Mouse (Mus musculus) forebrain, postnatal 0 days (tissue): ENCODE measurements around the gene Car10. TPM values are rescaled to one million over a fixed set of nuclear protein-coding genes. Genes with fewer than 3 reads are reported as not detected.

ENCODE experiments used
- ATAC-seq: fragments of 200-750 bp; cut with Nextera tagmentation; 2 replicates; pipeline ENCODE4 v1.8.0; 2017; ENCODE audit warnings: mild to moderate bottlenecking, moderate library complexity
- DNase-seq: peaks from one replicate; pipeline ENCODE4 v3.0.0-alpha.2; 2015
- H3K27ac ChIP-seq: fragments of 300-500 bp; sonication (generic); 2 replicates; pipeline ENCODE4 v1.5.1; 2014; ENCODE audit warnings: low read depth, mild to moderate bottlenecking, antibody characterized with exemption, low read length, moderate library complexity, mixed read lengths
- H3K27me3 ChIP-seq: fragments of 300-500 bp; sonication (generic); 2 replicates; pipeline ENCODE4 v1.6.1; 2014; ENCODE audit warnings: mild to moderate bottlenecking, low read length, mixed read lengths; ENCODE audit not compliant: insufficient read depth
- H3K36me3 ChIP-seq: fragments of 300-500 bp; sonication (generic); 2 replicates; pipeline ENCODE4 v1.6.1; 2014; ENCODE audit warnings: mild to moderate bottlenecking, moderate library complexity; ENCODE audit not compliant: insufficient read depth
- H3K4me1 ChIP-seq: fragments of 300-500 bp; sonication (generic); 2 replicates; pipeline ENCODE4 v1.6.1; 2014; ENCODE audit warnings: antibody characterized with exemption; ENCODE audit not compliant: insufficient read depth
- H3K4me2 ChIP-seq: fragments of 300-500 bp; sonication (generic); 2 replicates; pipeline ENCODE4 v1.6.1; 2014; ENCODE audit warnings: low read depth, mild to moderate bottlenecking, moderate library complexity
- H3K4me3 ChIP-seq: fragments of 300-500 bp; sonication (generic); 2 replicates; pipeline ENCODE4 v1.5.1; 2014; ENCODE audit warnings: low read depth, low read length, mixed read lengths
- H3K9ac ChIP-seq: fragments of 300-500 bp; sonication (generic); 2 replicates; pipeline ENCODE4 v1.6.1; 2014; ENCODE audit warnings: mild to moderate bottlenecking
- H3K9me3 ChIP-seq: fragments of 300-500 bp; sonication (generic); 2 replicates; pipeline ENCODE4 v1.6.1; 2016; ENCODE audit warnings: low read length
- CTCF ChIP-seq: sonication (generic); IDR thresholded peaks from 2 replicates; pipeline ENCODE4 v1.5.1; 2016; ENCODE audit warnings: antibody characterized with exemption, control low read depth, low read depth
- WGBS: fragments of 180-500 bp; shearing (Covaris S2); extraction: QIAGEN DNeasy Blood & Tissue Kit; methylation state at CpG from one replicate; pipeline ENCODE4 v1.1.7; 2014; 5-methylcytosine and 5-hydroxymethylcytosine counted together
- polyA plus RNA-seq: library from polyadenylated mRNA; unstranded; fragments of >200 nt; fragmentation: Nextera tagmentation; extraction: Ambion mirVana; gene quantifications from 2 replicates; pipeline ENCODE4 v1.2.1, GENCODE M21; 2015
- total RNA-seq: library from RNA; depleted of rRNA; stranded (reverse); fragments of >200 nt; gene quantifications from 2 replicates; pipeline ENCODE4 v1.2.3, GENCODE M21; 2014

Car10 gene
- total and polyA plus RNA-seq, 2 experiments from 2014 or later = 25.6 to 34.6 TPM

GRCm38 (mm10) chr11:93309981-93310380 is 212.2 kb downstream of the Car10 start:
- no peaks in the 10 kb centered on the region for H3K9me3 ChIP-seq
- no peaks in the 10 kb centered on the region for H3K27me3 ChIP-seq
- no peak for ATAC-seq
- H3K36me3 ChIP-seq = no peaks in the 10 kb centered on the region
- DNase-seq = no peak
- no peak overlapping the region for H3K27ac ChIP-seq
- H3K9ac ChIP-seq = no peak overlapping the region
- 86% methylated on average over 1 of the region's 1 CpGs for WGBS
- TF ChIP-seq CTCF = no peak
- H3K4me3 ChIP-seq = no peak overlapping the region
- H3K4me1 ChIP-seq = no peaks in the 10 kb centered on the region
- no peak overlapping the region for H3K4me2 ChIP-seq

DNA sequence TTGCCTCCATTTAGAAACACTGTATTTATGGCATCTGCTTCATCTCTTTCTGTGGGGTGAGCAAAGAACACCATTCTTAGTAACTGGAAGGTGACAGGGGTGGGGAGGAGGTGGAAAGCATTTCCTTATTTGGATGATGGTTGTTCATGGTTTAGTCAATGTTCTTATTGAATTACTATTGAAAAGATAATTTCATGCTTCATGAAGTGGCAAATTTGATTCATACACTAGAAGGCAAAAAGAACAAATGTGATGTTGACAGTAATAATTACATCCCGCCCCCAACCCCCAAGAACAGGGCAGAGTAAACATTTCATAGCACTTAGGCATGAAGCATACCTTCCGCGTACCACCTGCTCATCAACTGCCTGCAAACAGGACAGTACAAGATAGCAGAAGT is 239.9 kb downstream of the Car10 start:
- no peak for TF ChIP-seq CTCF
- ATAC-seq (no peak), DNase-seq (no peak)
- Histone ChIP-seq H3K27me3 (no peaks in the 10 kb centered on the region), H3K9me3 (no peaks in the 10 kb centered on the region), H3K27ac (no peak overlapping the region), H3K4me3 (no peak overlapping the region), H3K9ac (no peak overlapping the region), H3K4me2 (no peak overlapping the region), H3K4me1 (no peaks in the 10 kb centered on the region), H3K36me3 (no peaks in the 10 kb centered on the region)
- 58% methylated on average over 3 of the region's 3 CpGs for WGBS

DNA sequence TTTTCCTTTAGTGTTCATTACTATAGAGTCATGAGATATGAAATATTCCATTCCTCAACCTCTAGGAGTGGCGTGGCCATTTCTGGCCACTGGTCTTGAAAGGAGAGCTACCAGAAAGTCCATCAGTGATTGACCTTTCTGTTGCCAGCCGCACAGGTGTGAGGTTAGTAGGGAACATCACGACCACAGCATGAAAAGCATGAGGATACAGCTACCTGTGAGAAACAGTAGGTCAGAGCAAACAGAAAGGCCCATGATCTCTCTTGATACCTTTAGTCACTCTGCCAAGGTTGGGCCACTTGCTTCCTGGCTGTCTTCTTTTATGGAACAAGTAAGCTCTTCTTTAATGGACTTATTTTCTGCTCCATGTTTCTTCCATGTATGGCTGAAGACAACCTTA is 246.1 kb downstream of the Car10 start:
- H3K9me3 ChIP-seq = no peaks in the 10 kb centered on the region
- TF ChIP-seq CTCF = no peak
- H3K36me3 ChIP-seq = no peaks in the 10 kb centered on the region
- 87% methylated on average over 3 of the region's 3 CpGs for WGBS
- H3K4me1 ChIP-seq = no peaks in the 10 kb centered on the region
- H3K27me3 ChIP-seq = no peaks in the 10 kb centered on the region
- DNase-seq (no peak), ATAC-seq (no peak)
- no peak overlapping the region for H3K4me2 ChIP-seq
- no peak overlapping the region for H3K27ac ChIP-seq
- no peak overlapping the region for H3K4me3 ChIP-seq
- H3K9ac ChIP-seq = no peak overlapping the region

GRCm38 (mm10) chr11:93344869-93345268 is 247.0 kb downstream of the Car10 start:
- no peak overlapping the region for H3K27ac ChIP-seq
- DNase-seq = peak; percentile 27
- H3K9me3 ChIP-seq = no peaks in the 10 kb centered on the region
- no peak for TF ChIP-seq CTCF
- no peak overlapping the region for H3K4me3 ChIP-seq
- 46% methylated on average over 3 of the region's 3 CpGs for WGBS
- no peaks in the 10 kb centered on the region for H3K4me1 ChIP-seq
- ATAC-seq = no peak
- H3K36me3 ChIP-seq = no peaks in the 10 kb centered on the region
- no peak overlapping the region for H3K4me2 ChIP-seq
- no peak overlapping the region for H3K9ac ChIP-seq
- no peaks in the 10 kb centered on the region for H3K27me3 ChIP-seq

GRCm38 (mm10) chr11:93361576-93361975 is 263.7 kb downstream of the Car10 start:
- 61% methylated on average over 2 of the region's 2 CpGs for WGBS
- Histone ChIP-seq H3K9ac (no peak overlapping the region), H3K27ac (no peak overlapping the region), H3K27me3 (no peaks in the 10 kb centered on the region), H3K9me3 (no peaks in the 10 kb centered on the region), H3K4me2 (no peak overlapping the region), H3K36me3 (no peaks in the 10 kb centered on the region), H3K4me1 (no peaks in the 10 kb centered on the region), H3K4me3 (no peak overlapping the region)
- TF ChIP-seq CTCF = no peak
- no peak for DNase-seq
- no peak for ATAC-seq

GRCm38 (mm10) chr11:93364171-93364570 is 266.3 kb downstream of the Car10 start:
- Histone ChIP-seq H3K4me1 (no peaks in the 10 kb centered on the region), H3K27ac (no peak overlapping the region), H3K27me3 (no peaks in the 10 kb centered on the region; the same call in 1 of the 2 replicates), H3K4me2 (no peak overlapping the region), H3K9ac (no peak overlapping the region), H3K36me3 (no peaks in the 10 kb centered on the region), H3K4me3 (no peak overlapping the region), H3K9me3 (no peaks in the 10 kb centered on the region)
- no peak for TF ChIP-seq CTCF
- ATAC-seq (no peak), DNase-seq (no peak)

DNA sequence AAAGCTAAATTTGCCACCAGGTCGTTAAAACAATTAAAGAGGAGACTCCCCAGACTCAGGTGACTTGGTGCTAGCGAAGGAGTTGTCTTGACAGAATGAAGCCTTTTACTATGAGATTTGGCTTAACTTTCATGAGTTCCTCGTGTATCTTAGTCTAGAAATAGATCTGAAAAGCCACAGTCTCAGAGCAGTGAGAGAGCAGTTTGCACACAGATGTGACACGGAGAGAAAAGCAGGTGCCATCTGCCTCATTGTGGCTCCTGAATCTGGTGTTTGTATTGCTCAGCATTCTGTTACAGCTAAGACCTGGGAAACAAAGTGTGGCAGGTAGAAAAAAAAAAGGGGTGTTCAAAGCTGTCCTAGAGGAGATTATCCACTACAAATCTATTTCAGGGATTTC is 269.4 kb downstream of the Car10 start:
- Histone ChIP-seq H3K27ac (no peak overlapping the region), H3K36me3 (no peaks in the 10 kb centered on the region), H3K4me1 (no peaks in the 10 kb centered on the region), H3K4me2 (no peak overlapping the region), H3K27me3 (no peaks in the 10 kb centered on the region; the same call in 1 of the 2 replicates), H3K9ac (no peak overlapping the region), H3K4me3 (no peak overlapping the region), H3K9me3 (no peaks in the 10 kb centered on the region)
- TF ChIP-seq CTCF = no peak
- DNase-seq = peak; percentile 37
- WGBS = 13% methylated on average over 4 of the region's 4 CpGs
- no peak for ATAC-seq

DNA sequence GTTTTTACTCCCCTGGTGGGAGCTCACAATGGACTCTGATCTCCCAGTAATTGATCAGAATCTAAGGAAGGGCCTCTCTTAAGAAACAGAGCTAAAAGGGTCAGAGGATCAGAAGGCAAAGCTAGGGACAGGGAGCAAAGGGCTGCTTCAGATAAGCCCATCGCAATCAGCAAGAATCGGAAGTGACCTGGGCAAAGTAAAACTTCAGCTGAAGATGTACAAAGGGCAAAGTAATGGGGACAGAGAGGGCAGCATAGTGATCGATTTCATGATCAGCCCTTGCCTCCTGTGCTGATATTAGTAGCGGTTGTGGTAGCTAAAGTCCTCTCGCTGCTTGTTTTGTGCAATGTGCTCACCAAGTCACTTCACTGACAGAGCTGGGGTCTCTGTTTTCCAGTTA is 269.9 kb downstream of the Car10 start:
- no peak overlapping the region for H3K4me2 ChIP-seq
- TF ChIP-seq CTCF = no peak
- no peaks in the 10 kb centered on the region; the same call in 1 of the 2 replicates for H3K27me3 ChIP-seq
- ATAC-seq = no peak
- no peaks in the 10 kb centered on the region for H3K36me3 ChIP-seq
- WGBS = 37% methylated on average over 5 of the region's 5 CpGs
- no peak for DNase-seq
- H3K9me3 ChIP-seq = no peaks in the 10 kb centered on the region
- H3K4me3 ChIP-seq = no peak overlapping the region
- H3K27ac ChIP-seq = no peak overlapping the region
- H3K4me1 ChIP-seq = no peaks in the 10 kb centered on the region
- H3K9ac ChIP-seq = no peak overlapping the region
